Mouse (Mus musculus) forebrain, embryonic 10.5 days (tissue): ENCODE measurements around the gene Pard3. TPM values are rescaled to one million over a fixed set of nuclear protein-coding genes. Genes with fewer than 3 reads are reported as not detected.

Source experiments
- DNase-seq: peaks from one replicate; pipeline ENCODE4 v3.0.0-alpha.2; 2017; ENCODE audit warnings: low spot score; ENCODE audit errors: extremely low spot score
- H3K27ac ChIP-seq: fragments of 300-500 bp; sonication (generic); 2 replicates; pipeline ENCODE4 v1.5.1; 2016; ENCODE audit warnings: mild to moderate bottlenecking
- H3K27me3 ChIP-seq: fragments of 300-500 bp; sonication (generic); 2 replicates; pipeline ENCODE4 v1.6.1; 2016; ENCODE audit warnings: mild to moderate bottlenecking; ENCODE audit not compliant: poor library complexity, severe bottlenecking
- H3K36me3 ChIP-seq: fragments of 300-500 bp; sonication (generic); replicated peaks from 2 replicates; pipeline ENCODE4 v1.6.1; 2016; ENCODE audit warnings: mild to moderate bottlenecking, moderate library complexity
- H3K4me1 ChIP-seq: fragments of 300-500 bp; sonication (generic); 2 replicates; pipeline ENCODE4 v1.6.1; 2016
- H3K4me3 ChIP-seq: fragments of 300-500 bp; sonication (generic); 2 replicates; pipeline ENCODE4 v1.5.1; 2016; ENCODE audit warnings: mild to moderate bottlenecking, moderate library complexity
- H3K9me3 ChIP-seq: fragments of 300-500 bp; sonication (generic); 2 replicates; pipeline ENCODE4 v1.6.1; 2016; ENCODE audit warnings: mild to moderate bottlenecking, moderate library complexity
- WGBS: fragments of 180-500 bp; shearing (Covaris S2); methylation state at CpG from one replicate; pipeline ENCODE4 v1.1.7; 2016; 5-methylcytosine and 5-hydroxymethylcytosine counted together
- polyA plus RNA-seq: library from polyadenylated mRNA; unstranded; fragments of >200 nt; fragmentation: Nextera tagmentation; extraction: Ambion mirVana; gene quantifications from 2 replicates; pipeline ENCODE4 v1.2.1, GENCODE M21; 2016

Gene Pard3
- polyA plus RNA-seq, 1 experiment from 2014 or later: 27.3 TPM

- WGBS: 69% methylated on average over 4 of the region's 4 CpGs
- Histone ChIP-seq H3K4me1 (peaks cover 31% of the 10 kb centered on the region), H3K27ac (no peak overlapping the region), H3K36me3 (no peaks in the 10 kb centered on the region), H3K27me3 (no peaks in the 10 kb centered on the region), H3K4me3 (no peak overlapping the region), H3K9me3 (no peaks in the 10 kb centered on the region)
- no peak for DNase-seq
Observed at GRCm38 (mm10) chr8:127178634-127179033, 114.9 kb downstream of the Pard3 start.

- Histone ChIP-seq H3K9me3 (no peaks in the 10 kb centered on the region), H3K4me1 (peaks cover 57% of the 10 kb centered on the region), H3K4me3 (no peak overlapping the region), H3K27me3 (no peaks in the 10 kb centered on the region), H3K27ac (no peak overlapping the region), H3K36me3 (no peaks in the 10 kb centered on the region)
- 93% methylated on average over 3 of the region's 3 CpGs for WGBS
- no peak for DNase-seq
Observed at GRCm38 (mm10) chr8:127181246-127181645, 117.6 kb downstream of the Pard3 start.

- no peaks in the 10 kb centered on the region for H3K36me3 ChIP-seq
Observed at GRCm38 (mm10) chr8:127182065-127182464, 118.4 kb downstream of the Pard3 start.

GRCm38 (mm10) chr8:127183533-127183932 lies 119.8 kb downstream of the Pard3 start:
- Histone ChIP-seq H3K36me3 (no peaks in the 10 kb centered on the region), H3K4me3 (no peak overlapping the region), H3K27me3 (no peaks in the 10 kb centered on the region), H3K27ac (peak overlapping the region; percentile 41), H3K4me1 (peaks cover 60% of the 10 kb centered on the region), H3K9me3 (no peaks in the 10 kb centered on the region)
- 90% methylated on average over 2 of the region's 2 CpGs for WGBS
- no peak for DNase-seq

More at GRCm38 (mm10) chr8:127182065-127182464, 118.4 kb downstream of the Pard3 start:
- no peak for DNase-seq
- 69% methylated on average over 3 of the region's 3 CpGs for WGBS
- no peak overlapping the region for H3K4me3 ChIP-seq
- no peaks in the 10 kb centered on the region for H3K27me3 ChIP-seq
- H3K4me1 ChIP-seq: peaks cover 65% of the 10 kb centered on the region
- no peak overlapping the region for H3K27ac ChIP-seq
- no peaks in the 10 kb centered on the region for H3K9me3 ChIP-seq

- no peaks in the 10 kb centered on the region for H3K9me3 ChIP-seq
- H3K4me1 ChIP-seq: peaks cover 60% of the 10 kb centered on the region
- peak overlapping the region; percentile 41 for H3K27ac ChIP-seq
- WGBS: 61% methylated on average over 4 of the region's 4 CpGs
- no peaks in the 10 kb centered on the region for H3K36me3 ChIP-seq
- DNase-seq: no peak
- H3K27me3 ChIP-seq: no peaks in the 10 kb centered on the region
- H3K4me3 ChIP-seq: no peak overlapping the region
Observed at GRCm38 (mm10) chr8:127184025-127184424, 120.3 kb downstream of the Pard3 start.

- Histone ChIP-seq H3K36me3 (no peaks in the 10 kb centered on the region), H3K27ac (peak overlapping the region; percentile 13; the same call in 1 of the 2 replicates), H3K27me3 (no peaks in the 10 kb centered on the region), H3K9me3 (no peaks in the 10 kb centered on the region), H3K4me3 (no peak overlapping the region), H3K4me1 (peaks cover 61% of the 10 kb centered on the region)
- 74% methylated on average over 7 of the region's 7 CpGs for WGBS
- no peak for DNase-seq
Observed at GRCm38 (mm10) chr8:127185897-127186296, 122.2 kb downstream of the Pard3 start.

- no peak for DNase-seq
- no peak overlapping the region for H3K4me3 ChIP-seq
- no peaks in the 10 kb centered on the region for H3K27me3 ChIP-seq
- H3K27ac ChIP-seq: no peak overlapping the region
- H3K36me3 ChIP-seq: no peaks in the 10 kb centered on the region
- no peaks in the 10 kb centered on the region for H3K9me3 ChIP-seq
- peaks cover 63% of the 10 kb centered on the region for H3K4me1 ChIP-seq
Observed at GRCm38 (mm10) chr8:127188671-127189070, 125.0 kb downstream of the Pard3 start.

GRCm38 (mm10) chr8:127190350-127190749 lies 126.7 kb downstream of the Pard3 start:
- H3K9me3 ChIP-seq: no peaks in the 10 kb centered on the region
- no peak overlapping the region for H3K4me3 ChIP-seq
- DNase-seq: no peak
- H3K27ac ChIP-seq: no peak overlapping the region
- peaks cover 63% of the 10 kb centered on the region for H3K4me1 ChIP-seq
- H3K27me3 ChIP-seq: no peaks in the 10 kb centered on the region
- no peaks in the 10 kb centered on the region for H3K36me3 ChIP-seq
- WGBS: 60% methylated on average over 7 of the region's 7 CpGs

- Histone ChIP-seq H3K4me3 (no peak overlapping the region), H3K27ac (peak overlapping the region; percentile 2; the same call in 1 of the 2 replicates), H3K4me1 (peaks cover 63% of the 10 kb centered on the region), H3K9me3 (no peaks in the 10 kb centered on the region), H3K27me3 (no peaks in the 10 kb centered on the region), H3K36me3 (no peaks in the 10 kb centered on the region)
- DNase-seq: peak; percentile 46
- WGBS: 56% methylated on average over 5 of the region's 5 CpGs
Observed at GRCm38 (mm10) chr8:127191387-127191786, 127.7 kb downstream of the Pard3 start.

- H3K4me1 ChIP-seq: peaks cover 62% of the 10 kb centered on the region
- H3K27ac ChIP-seq: peak overlapping the region; percentile 2; the same call in 1 of the 2 replicates
Observed at GRCm38 (mm10) chr8:127191824-127192223, 128.1 kb downstream of the Pard3 start.

GRCm38 (mm10) chr8:127192331-127192730 lies 128.6 kb downstream of the Pard3 start:
- Histone ChIP-seq H3K4me1 (peaks cover 61% of the 10 kb centered on the region), H3K27ac (peak overlapping the region; percentile 36; the same call in 1 of the 2 replicates), H3K27me3 (no peaks in the 10 kb centered on the region), H3K9me3 (no peaks in the 10 kb centered on the region), H3K36me3 (no peaks in the 10 kb centered on the region), H3K4me3 (no peak overlapping the region)
- DNase-seq: no peak
- WGBS: 82% methylated on average over 10 of the region's 10 CpGs

More at GRCm38 (mm10) chr8:127191824-127192223, 128.1 kb downstream of the Pard3 start:
- no peaks in the 10 kb centered on the region for H3K36me3 ChIP-seq
- no peak for DNase-seq
- H3K9me3 ChIP-seq: no peaks in the 10 kb centered on the region
- H3K27me3 ChIP-seq: no peaks in the 10 kb centered on the region
- WGBS: 79% methylated on average over 6 of the region's 6 CpGs
- H3K4me3 ChIP-seq: no peak overlapping the region

- no peak for DNase-seq
- H3K27ac ChIP-seq: no peak overlapping the region
- H3K4me1 ChIP-seq: peaks cover 61% of the 10 kb centered on the region
- H3K4me3 ChIP-seq: no peak overlapping the region
- H3K27me3 ChIP-seq: no peaks in the 10 kb centered on the region
- no peaks in the 10 kb centered on the region for H3K36me3 ChIP-seq
- no peaks in the 10 kb centered on the region for H3K9me3 ChIP-seq
- WGBS: 61% methylated on average over 6 of the region's 6 CpGs
Observed at GRCm38 (mm10) chr8:127193375-127193774, 129.7 kb downstream of the Pard3 start.

GRCm38 (mm10) chr8:127194786-127195407 lies 131.2 kb downstream of the Pard3 start:
- Histone ChIP-seq H3K9me3 (no peaks in the 10 kb centered on the region), H3K36me3 (no peaks in the 10 kb centered on the region), H3K4me3 (no peak overlapping the region), H3K27ac (peak overlapping the region; percentile 8; the same call in 1 of the 2 replicates), H3K27me3 (no peaks in the 10 kb centered on the region), H3K4me1 (peaks cover 61% of the 10 kb centered on the region)
- 78% methylated on average over 15 of the region's 15 CpGs for WGBS
- no peak for DNase-seq
